Mouse (Mus musculus) erythroblast, embryonic 14.5 days (primary cell): ENCODE results near the gene Dnaaf2.

Experiments
- GATA1 ChIP-seq: IDR thresholded peaks from 2 replicates; pipeline ENCODE4 v1.6.1; 2012; ENCODE audit warnings: low read length, inconsistent platforms, mixed read lengths
- TAL1 ChIP-seq: IDR thresholded peaks from 3 replicates; pipeline ENCODE4 v1.6.1; 2012; ENCODE audit warnings: low read length, inconsistent platforms, mixed read lengths

DNA sequence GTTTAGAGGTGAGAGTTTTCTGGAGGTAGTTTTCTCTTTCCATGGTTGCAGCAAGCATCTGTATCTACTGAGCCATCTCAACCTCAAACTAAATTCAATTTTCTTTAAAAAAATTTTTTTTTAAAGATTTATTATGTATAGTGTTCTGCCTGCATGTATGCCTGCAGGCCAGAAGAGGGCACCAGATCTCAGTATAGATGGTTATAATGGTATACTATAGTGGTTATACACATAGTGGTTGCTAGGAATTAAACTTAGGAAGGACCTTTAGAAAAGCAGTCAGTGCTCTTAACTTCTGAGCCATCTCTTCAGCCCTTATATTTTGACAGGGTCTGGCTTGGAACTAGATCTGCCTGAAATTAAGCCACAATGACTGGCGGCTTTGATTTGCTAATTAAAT, 7.7 kb downstream of the Dnaaf2 start:
- TF ChIP-seq GATA1 (no peak), TAL1 (no peak)
